Mouse (Mus musculus): Measurements from ENCODE around the gene Hist1h1e. TPM values are rescaled to one million over a fixed set of nuclear protein-coding genes. Genes with fewer than 3 reads are reported as not detected.
"Not testable (repeated sequence)": the region's sequence is repeated elsewhere in the genome, so short reads cannot be mapped to it uniquely, and the experiment has no call there.

Hist1h1e gene
- polyA plus RNA-seq (2014; fragmentation: Nextera tagmentation; extraction: Ambion mirVana) = 17.6 and 20.4 TPM in 2 replicates

DNA sequence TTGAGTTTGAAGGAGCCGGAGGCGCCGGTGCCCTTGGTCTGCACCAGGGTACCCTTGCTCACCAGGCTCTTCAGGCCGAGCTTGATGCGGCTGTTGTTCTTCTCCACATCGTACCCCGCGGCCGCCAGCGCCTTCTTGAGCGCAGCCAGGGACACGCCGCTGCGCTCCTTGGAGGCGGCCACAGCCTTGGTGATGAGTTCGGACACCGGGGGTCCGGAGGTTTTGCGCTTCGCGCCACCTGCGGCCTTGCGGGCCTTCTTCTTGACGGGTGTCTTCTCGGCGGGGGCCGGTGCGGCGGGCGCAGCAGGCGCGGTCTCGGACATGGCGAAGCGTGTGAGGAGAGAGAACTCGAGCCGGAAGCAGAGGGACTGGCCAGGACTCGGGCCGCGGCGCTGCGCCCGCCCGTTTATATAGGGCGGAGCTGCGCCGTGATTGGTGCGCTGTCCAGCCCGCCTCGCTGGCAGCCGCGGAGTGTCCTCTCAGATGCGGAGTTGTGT lies at the start of gene Hist1h1e:
Gene Hist1h1e, minus strand, starts transcription at position 384 of the 497 bp plus-strand sequence.
- WGBS = under 1% methylated on average over 45 of the region's 53 CpGs
- H3K36me3 ChIP-seq (ENCODE audit: control insufficient read depth, insufficient read depth, low read length); H3K9me3 ChIP-seq (ENCODE audit: control insufficient read depth, low read length); H3K27me3 ChIP-seq (ENCODE audit: control insufficient read depth, insufficient read depth, low read length); H3K4me1 ChIP-seq (ENCODE audit: control insufficient read depth, insufficient read depth, low read length): not testable (repeated sequence)
- ATAC-seq (ENCODE audit: low FRiP score, low TSS enrichment) = peak; percentile 96
- H3K4me3 ChIP-seq (ENCODE audit: low read length) = peak within 1 kb of the TSS; percentile 75
- H3K4me2 ChIP-seq (replicated peaks; ENCODE audit: low read depth, low read length) = peak within 1 kb of the TSS; percentile 77
- peak within 1 kb of the TSS; percentile 95 for H3K9ac ChIP-seq (ENCODE audit: low read depth, low read length)
- H3K27ac ChIP-seq (ENCODE audit: low read depth, low read length) = peak within 1 kb of the TSS; percentile 99

DNA sequence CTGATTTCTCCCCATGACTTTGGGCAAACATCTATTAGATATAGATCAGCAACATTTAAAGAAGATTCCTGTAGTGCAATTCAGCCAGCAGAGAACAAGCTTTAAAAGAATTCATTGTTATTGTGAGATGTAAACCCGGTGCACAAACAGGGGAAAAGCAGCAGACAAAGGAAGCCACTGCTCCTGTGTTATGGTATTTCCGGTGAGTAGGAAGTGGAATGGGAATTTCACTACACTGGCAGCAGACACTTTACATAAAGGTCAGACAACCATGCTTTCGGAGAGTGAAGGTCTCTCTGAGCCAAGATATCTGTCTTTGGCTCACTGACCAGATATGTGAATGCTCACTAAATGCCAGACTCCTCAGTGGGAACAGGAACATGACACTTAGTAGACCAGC lies 40.2 kb upstream of the Hist1h1e start:
- Histone ChIP-seq H3K9ac (ENCODE audit: low read depth, low read length) (no peak overlapping the region), H3K9me3 (ENCODE audit: control insufficient read depth, low read length) (no peaks in the 10 kb centered on the region), H3K27me3 (ENCODE audit: control insufficient read depth, insufficient read depth, low read length) (no peaks in the 10 kb centered on the region), H3K4me1 (ENCODE audit: control insufficient read depth, insufficient read depth, low read length) (no peaks in the 10 kb centered on the region), H3K4me2 (replicated peaks; ENCODE audit: low read depth, low read length) (no peak overlapping the region), H3K27ac (ENCODE audit: low read depth, low read length) (no peak overlapping the region), H3K36me3 (ENCODE audit: control insufficient read depth, insufficient read depth, low read length) (no peaks in the 10 kb centered on the region), H3K4me3 (ENCODE audit: low read length) (no peak overlapping the region)
- WGBS = 78% methylated on average over 3 of the region's 3 CpGs
- no peak for ATAC-seq (ENCODE audit: low FRiP score, low TSS enrichment)

DNA sequence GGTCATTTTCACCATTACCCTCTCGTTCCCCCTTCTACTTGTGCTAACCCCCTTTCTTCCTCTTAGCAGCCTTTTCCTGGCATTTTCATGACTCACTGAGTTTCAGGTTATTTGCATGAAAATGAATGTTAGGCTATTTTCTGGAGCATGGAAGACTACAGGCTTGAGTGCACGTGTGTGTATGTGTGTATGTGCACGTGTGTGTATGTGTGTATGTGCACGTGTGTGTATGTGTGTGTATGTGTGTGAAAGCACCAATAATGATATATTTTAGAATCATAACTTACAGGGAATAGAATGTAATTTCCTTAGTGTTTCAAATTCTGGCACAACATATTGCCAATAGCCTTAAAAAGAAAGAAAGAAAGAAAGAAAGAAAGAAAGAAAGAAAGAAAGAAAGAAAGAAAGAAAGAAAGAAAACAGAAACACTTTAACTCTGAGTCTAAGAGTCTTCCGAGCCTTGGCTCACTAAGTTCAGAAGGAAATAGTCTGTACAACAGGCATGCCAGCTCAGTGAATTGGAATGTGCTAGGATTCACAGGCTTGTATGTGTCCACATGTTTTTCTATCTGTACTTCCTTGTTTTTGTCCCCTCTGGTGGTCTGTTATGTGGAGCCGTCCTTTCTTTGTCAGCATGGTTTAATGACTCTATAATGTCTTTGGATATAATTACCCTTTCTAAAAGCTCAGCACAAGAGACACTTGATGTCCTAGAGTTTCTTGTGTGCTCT lies 37.4 kb upstream of the Hist1h1e start:
- no peak overlapping the region for H3K27ac ChIP-seq (ENCODE audit: low read depth, low read length)
- no peak overlapping the region for H3K4me2 ChIP-seq (replicated peaks; ENCODE audit: low read depth, low read length)
- WGBS = 72% methylated on average over 6 of the region's 6 CpGs
- no peak overlapping the region for H3K9ac ChIP-seq (ENCODE audit: low read depth, low read length)
- no peaks in the 10 kb centered on the region for H3K4me1 ChIP-seq (ENCODE audit: control insufficient read depth, insufficient read depth, low read length)
- no peaks in the 10 kb centered on the region for H3K9me3 ChIP-seq (ENCODE audit: control insufficient read depth, low read length)
- no peaks in the 10 kb centered on the region for H3K27me3 ChIP-seq (ENCODE audit: control insufficient read depth, insufficient read depth, low read length)
- no peak overlapping the region for H3K4me3 ChIP-seq (ENCODE audit: low read length)
- H3K36me3 ChIP-seq (ENCODE audit: control insufficient read depth, insufficient read depth, low read length) = no peaks in the 10 kb centered on the region
- no peak for ATAC-seq (ENCODE audit: low FRiP score, low TSS enrichment)

DNA sequence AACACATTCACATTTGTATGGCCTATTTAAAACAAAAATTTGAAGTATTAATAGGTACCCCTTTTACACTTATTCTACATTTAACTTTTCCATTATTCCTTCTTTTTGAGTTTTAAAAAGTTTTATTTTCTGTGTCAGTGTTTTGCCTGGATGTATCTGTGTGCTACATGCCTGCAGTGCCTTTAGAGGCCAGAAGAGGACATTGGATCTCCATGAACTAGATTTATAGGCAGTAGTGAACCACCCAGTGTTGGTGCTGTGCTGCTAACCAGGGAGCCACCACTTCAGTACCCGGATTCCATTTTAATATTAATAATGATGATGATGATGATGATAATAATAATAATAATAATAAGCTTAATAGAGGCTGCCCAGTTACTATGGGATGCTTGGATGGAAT lies 8.3 kb upstream of the Hist1h1e start:
- Histone ChIP-seq H3K27ac (ENCODE audit: low read depth, low read length) (no peak overlapping the region), H3K27me3 (ENCODE audit: control insufficient read depth, insufficient read depth, low read length) (no peaks in the 10 kb centered on the region), H3K4me2 (replicated peaks; ENCODE audit: low read depth, low read length) (no peak overlapping the region), H3K4me3 (ENCODE audit: low read length) (no peak overlapping the region), H3K36me3 (ENCODE audit: control insufficient read depth, insufficient read depth, low read length) (no peaks in the 10 kb centered on the region), H3K4me1 (ENCODE audit: control insufficient read depth, insufficient read depth, low read length) (no peaks in the 10 kb centered on the region), H3K9ac (ENCODE audit: low read depth, low read length) (no peak overlapping the region), H3K9me3 (ENCODE audit: control insufficient read depth, low read length) (no peaks in the 10 kb centered on the region)
- ATAC-seq (ENCODE audit: low FRiP score, low TSS enrichment) = no peak
- WGBS = 29% methylated on average over 1 of the region's 1 CpGs

DNA sequence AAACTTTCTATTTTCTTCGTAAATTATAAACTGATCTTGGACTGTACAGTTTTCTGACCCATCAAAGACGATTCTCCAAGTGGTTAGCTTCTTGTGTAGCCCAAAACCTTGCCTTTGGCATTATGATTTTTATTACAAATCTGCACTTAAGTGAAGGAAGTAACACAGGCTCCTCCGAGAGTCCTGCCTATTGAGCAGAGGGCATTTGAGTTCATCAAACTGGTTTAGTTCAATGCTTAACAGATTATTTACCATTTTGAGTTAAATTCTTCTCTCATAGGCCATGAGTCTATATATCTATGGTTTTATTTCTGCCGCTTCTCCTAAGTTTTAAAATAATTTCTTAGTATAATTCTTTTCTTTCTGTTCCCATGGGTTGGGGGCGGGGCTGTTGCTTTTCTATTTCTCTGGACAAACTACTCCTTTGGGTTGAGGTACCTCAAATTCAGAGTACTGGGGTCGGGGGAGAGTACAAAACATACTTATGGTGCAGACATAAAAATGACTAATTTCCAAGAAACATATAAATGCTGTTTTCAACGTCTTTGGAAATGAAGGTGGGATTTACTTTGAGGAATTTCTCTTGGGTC lies 598 bp upstream of the Hist1h1e start:
- Histone ChIP-seq H3K9me3 (ENCODE audit: control insufficient read depth, low read length) (no peaks in the 10 kb centered on the region), H3K9ac (ENCODE audit: low read depth, low read length) (peak overlapping the region; percentile 95), H3K36me3 (ENCODE audit: control insufficient read depth, insufficient read depth, low read length) (no peaks in the 10 kb centered on the region), H3K4me1 (ENCODE audit: control insufficient read depth, insufficient read depth, low read length) (peaks cover 3% of the 10 kb centered on the region; the same call in 1 of the 2 replicates), H3K4me3 (ENCODE audit: low read length) (peak overlapping the region; percentile 75; the same call in 1 of the 2 replicates), H3K4me2 (replicated peaks; ENCODE audit: low read depth, low read length) (peak overlapping the region; percentile 77), H3K27ac (ENCODE audit: low read depth, low read length) (peak overlapping the region; percentile 99), H3K27me3 (ENCODE audit: control insufficient read depth, insufficient read depth, low read length) (no peaks in the 10 kb centered on the region)
- no peak for ATAC-seq (ENCODE audit: low FRiP score, low TSS enrichment)
- 28% methylated on average over 7 of the region's 7 CpGs for WGBS

DNA sequence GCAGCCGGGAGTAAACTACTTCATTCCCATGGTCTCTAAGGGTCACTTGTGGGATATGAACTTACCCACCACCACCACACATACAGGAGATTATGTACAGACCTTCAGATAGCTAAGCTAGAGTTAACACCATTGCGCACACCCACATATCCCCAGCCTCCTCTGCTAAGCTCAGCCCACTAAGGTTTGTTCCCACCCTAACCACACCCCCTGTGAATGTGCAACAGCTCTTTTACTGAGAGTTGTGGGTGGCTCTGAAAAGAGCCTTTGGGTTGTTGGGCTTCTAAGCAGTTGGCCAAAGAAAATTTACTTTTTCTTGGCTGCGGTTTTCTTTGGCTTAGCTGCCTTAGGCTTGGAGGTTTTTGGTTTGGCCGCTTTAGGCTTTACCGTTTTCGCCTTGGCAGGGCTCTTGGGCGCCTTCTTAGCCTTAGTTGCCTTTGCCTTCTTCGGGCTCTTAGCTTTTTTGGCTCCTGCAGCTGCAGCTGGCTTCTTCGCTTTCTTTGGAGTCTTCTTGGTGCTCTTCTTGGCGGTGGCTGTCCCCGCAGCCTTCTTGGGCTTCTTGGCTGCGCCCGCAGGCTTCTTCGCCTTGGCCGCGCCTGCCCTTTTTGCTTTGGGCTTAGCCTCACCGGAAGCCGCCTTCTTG lies 705 bp downstream of the Hist1h1e start:
- peak overlapping the region; percentile 77 for H3K4me2 ChIP-seq (replicated peaks; ENCODE audit: low read depth, low read length)
- peak; percentile 84 for ATAC-seq (ENCODE audit: low FRiP score, low TSS enrichment)
- H3K36me3 ChIP-seq (ENCODE audit: control insufficient read depth, insufficient read depth, low read length) = no peaks in the 10 kb centered on the region

DNA sequence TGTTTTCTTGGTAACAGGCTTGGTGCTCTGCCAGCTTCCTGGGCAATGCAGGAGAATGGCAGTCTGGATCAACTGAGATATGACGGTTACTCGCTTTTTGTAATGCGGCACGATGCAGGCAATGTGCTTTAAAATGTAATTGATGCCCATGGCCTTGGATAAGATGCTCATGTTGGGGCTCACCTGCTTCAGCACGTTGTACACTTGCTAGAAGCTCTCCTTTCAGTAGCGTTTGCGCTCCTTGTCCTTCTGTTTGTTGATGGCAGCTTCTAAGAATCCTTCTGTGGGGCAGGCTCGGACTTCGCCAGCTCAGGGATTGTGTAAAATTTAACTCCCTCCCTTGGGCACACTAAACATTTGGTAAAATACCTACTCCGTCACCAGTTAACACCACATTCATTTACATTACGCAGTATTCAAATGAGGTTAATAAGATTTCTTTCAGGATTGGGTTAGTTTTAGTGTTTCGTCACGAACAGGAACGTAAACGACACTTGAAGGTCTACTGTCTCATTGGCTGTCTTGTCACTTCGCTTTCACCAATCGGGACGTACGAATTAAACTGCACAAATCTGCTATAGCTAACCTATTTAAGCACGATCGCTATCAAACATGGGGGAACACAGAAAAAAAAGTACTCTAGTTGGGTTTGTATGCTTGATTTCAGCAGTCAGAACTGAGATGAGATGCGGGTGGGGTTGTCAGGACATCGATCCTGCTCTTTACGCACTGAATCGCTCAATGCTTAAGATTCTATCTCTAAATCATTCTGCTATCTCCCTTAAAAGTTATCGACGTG lies 1.4 kb downstream of the Hist1h1e start, which contains the start of gene Hist1h2be:
Gene Hist1h2be, minus strand, starts transcription at position 392 of the 799 bp plus-strand sequence.
- no peaks in the 10 kb centered on the region for H3K27me3 ChIP-seq (ENCODE audit: control insufficient read depth, insufficient read depth, low read length)
- H3K9me3 ChIP-seq (ENCODE audit: control insufficient read depth, low read length) = no peaks in the 10 kb centered on the region
- H3K9ac ChIP-seq (ENCODE audit: low read depth, low read length) = peak within 1 kb of the TSS; percentile 95
- WGBS = under 1% methylated on average over 27 of the region's 27 CpGs
- ATAC-seq (ENCODE audit: low FRiP score, low TSS enrichment) = peak; percentile 85
- H3K27ac ChIP-seq (ENCODE audit: low read depth, low read length) = peak within 1 kb of the TSS; percentile 99
- H3K4me2 ChIP-seq (replicated peaks; ENCODE audit: low read depth, low read length) = peak within 1 kb of the TSS; percentile 77
- no peaks in the 10 kb centered on the region for H3K36me3 ChIP-seq (ENCODE audit: control insufficient read depth, insufficient read depth, low read length)
- peak within 1 kb of the TSS; percentile 75 for H3K4me3 ChIP-seq (ENCODE audit: low read length)
- peaks cover 3% of the 10 kb centered on the region; the same call in 1 of the 2 replicates for H3K4me1 ChIP-seq (ENCODE audit: control insufficient read depth, insufficient read depth, low read length)

More for the DNA sequence above, 705 bp downstream of the Hist1h1e start:
- Histone ChIP-seq H3K27ac (ENCODE audit: low read depth, low read length) (peak overlapping the region; percentile 99), H3K9ac (ENCODE audit: low read depth, low read length) (peak overlapping the region; percentile 95), H3K4me3 (ENCODE audit: low read length) (peak overlapping the region; percentile 75), H3K9me3 (ENCODE audit: control insufficient read depth, low read length) (no peaks in the 10 kb centered on the region), H3K27me3 (ENCODE audit: control insufficient read depth, insufficient read depth, low read length) (no peaks in the 10 kb centered on the region), H3K4me1 (ENCODE audit: control insufficient read depth, insufficient read depth, low read length) (peaks cover 3% of the 10 kb centered on the region; the same call in 1 of the 2 replicates)
- WGBS = under 1% methylated on average over 18 of the region's 18 CpGs

DNA sequence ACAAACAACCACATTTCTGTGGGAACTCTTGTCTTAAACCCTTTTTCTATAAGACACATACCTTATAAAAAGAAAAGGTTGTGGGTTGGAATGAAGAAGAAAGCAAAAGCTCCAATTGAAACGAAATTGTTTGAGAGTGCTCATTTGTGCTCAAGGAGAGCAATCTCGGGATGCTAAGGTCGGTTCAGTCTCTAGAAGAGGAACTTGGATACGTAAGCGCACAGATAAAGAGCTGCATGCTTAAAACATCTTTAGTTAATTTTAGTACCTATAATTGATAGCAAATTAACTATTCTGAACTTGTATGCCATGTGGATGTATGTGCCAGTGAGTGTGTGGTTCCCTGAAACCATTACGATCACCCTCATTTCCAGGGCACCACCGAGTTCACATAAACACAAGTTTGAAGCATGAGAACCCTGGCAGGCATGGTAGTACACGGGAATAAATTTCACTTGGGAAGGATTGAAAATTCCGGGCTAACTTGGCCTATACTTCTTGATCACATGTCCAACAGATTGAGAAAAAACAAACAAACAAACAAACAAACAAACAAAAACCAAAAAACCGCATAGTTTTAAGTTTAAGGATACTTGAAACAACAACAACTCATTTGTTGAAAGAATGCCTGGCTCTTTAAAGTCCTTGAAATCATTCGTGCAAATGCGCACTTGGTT lies 2.2 kb downstream of the Hist1h1e start:
- Histone ChIP-seq H3K36me3 (ENCODE audit: control insufficient read depth, insufficient read depth, low read length) (no peaks in the 10 kb centered on the region), H3K4me1 (ENCODE audit: control insufficient read depth, insufficient read depth, low read length) (peaks cover 3% of the 10 kb centered on the region; the same call in 1 of the 2 replicates), H3K9ac (ENCODE audit: low read depth, low read length) (peak overlapping the region; percentile 95), H3K4me2 (replicated peaks; ENCODE audit: low read depth, low read length) (peak overlapping the region; percentile 77), H3K4me3 (ENCODE audit: low read length) (peak overlapping the region; percentile 75), H3K9me3 (ENCODE audit: control insufficient read depth, low read length) (no peaks in the 10 kb centered on the region), H3K27ac (ENCODE audit: low read depth, low read length) (peak overlapping the region; percentile 99), H3K27me3 (ENCODE audit: control insufficient read depth, insufficient read depth, low read length) (no peaks in the 10 kb centered on the region)
- no peak for ATAC-seq (ENCODE audit: low FRiP score, low TSS enrichment)
- WGBS = 52% methylated on average over 12 of the region's 12 CpGs

Data from kidney, embryonic 14.5 days (tissue).